Mouse (Mus musculus) frontal cortex, adult 2 months (tissue): ENCODE data around the gene Esp4. TPM values are rescaled to one million over a fixed set of nuclear protein-coding genes. Genes with fewer than 3 reads are reported as not detected.
"Not testable (repeated sequence)": the region's sequence is repeated elsewhere in the genome, so short reads cannot be mapped to it uniquely, and the experiment has no call there.

Experiments
- DNase-seq, 2 experiments: peaks; one replicate each; pipeline ENCODE4 v3.0.0; 2022; ENCODE audit warnings: low spot score in 1 of 2; ENCODE audit errors: extremely low spot score in 1 of 2
- polyA plus RNA-seq: library from polyadenylated mRNA; depleted of rRNA; stranded (reverse); fragments of >200 nt; gene quantifications from 2 replicates; pipeline ENCODE4 v1.2.3, GENCODE M21; 2012; rRNA removed

Gene Esp4
- polyA plus RNA-seq, result not detected in 2 replicates

GRCm38 (mm10) chr17:40598294-40598693 is at the start of gene Esp4:
Gene Esp4 (plus strand): TSS chr17:40598594.
- DNase-seq, result no peak

DNA sequence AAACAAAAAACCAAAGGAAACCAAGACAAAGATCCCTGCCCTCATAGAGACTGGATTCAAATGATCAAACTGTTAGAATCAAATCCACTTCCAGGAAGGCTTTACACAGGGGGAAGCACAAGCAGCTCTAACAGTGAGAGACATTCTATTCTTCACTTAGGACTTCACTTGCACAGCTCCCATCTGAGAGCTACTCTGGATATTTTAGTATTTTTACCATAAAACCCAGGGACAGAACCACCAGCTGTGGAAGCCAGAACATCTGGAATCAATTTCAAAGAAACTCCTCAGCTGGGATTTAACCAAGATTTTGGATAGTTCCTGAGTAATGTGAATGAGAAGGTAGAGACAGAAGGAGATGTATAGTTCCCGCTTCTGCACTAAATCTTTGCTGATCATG is 44.9 kb upstream of the Esp4 start:
- DNase-seq, result no peak

DNA sequence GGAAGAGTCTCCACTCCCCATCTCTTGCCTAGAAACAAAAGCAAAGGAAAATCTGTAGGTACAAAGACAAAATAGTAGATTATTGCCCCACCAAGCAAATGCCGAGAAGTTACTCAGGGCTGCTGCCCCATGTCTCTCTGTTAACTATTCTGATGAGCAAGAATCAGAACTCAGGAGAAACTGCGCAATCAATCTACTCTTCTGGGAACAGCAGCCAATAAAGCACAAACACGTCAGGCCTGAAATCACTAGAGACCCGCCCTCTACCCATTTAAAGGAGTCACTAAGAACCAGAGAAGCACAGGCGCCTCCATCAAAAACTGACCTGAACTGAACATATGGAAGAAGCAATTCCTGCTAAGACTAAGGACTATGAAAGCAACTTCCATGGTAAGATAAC is 37.2 kb upstream of the Esp4 start, which contains the start of gene Esp6:
Gene Esp6 (plus strand): TSS at position 301 of the 400 bp plus-strand sequence.
- DNase-seq, result no peak

GRCm38 (mm10) chr17:40583906-40584305 is 14.5 kb upstream of the Esp4 start:
- not testable (repeated sequence) for DNase-seq

DNA sequence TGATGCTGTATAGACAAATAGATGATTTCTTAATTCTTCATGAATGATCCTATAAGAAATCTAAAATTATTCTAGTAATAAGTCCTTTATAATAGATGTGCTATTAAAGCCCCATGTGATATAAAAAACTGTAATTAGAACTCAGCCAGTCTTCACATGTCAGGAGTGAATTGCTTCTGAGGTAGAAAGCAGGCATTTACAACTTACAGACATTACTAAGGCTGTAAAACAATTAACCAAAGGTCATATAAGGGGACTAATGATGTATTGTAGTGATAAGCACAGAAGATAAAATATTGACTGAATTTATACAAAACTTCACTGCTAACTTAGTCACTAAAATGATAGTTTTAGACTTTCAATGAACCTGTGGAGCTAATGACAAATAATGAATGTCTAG is 7.1 kb upstream of the Esp4 start:
- DNase-seq, result no peak

DNA sequence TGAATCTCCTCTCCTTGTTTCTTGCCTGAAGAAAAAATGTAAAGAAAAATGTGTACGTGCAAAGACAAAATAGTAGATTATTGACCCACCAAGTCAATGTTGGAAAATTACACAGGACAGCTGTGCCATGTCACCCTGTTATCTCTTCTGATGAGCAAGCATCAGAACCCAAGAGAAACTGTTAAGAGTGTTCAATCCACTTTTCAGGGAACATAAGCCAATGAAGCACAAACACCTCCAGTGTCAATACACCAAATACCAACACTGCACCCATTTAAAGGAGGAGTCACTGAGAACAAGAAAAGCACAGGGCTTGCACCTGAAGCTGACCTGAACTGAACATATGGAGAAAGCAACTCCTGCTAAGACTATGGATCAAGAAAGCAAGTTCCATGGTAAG is 33.4 kb downstream of the Esp4 start, which contains the start of gene Esp3:
Gene Esp3 (plus strand): TSS at position 301 of the 400 bp plus-strand sequence.
- DNase-seq, result not testable (repeated sequence)

Other genes with a start within 250 kb of the Esp4 start
- gene Esp8, start 78.6 kb upstream of the Esp4 start, polyA plus RNA-seq, result not detected in 2 replicates
- not detected in 2 replicates for gene Esp6, start 37.1 kb upstream of the Esp4 start, polyA plus RNA-seq
- gene Esp3, start 33.5 kb downstream of the Esp4 start, polyA plus RNA-seq, result not detected in 2 replicates
- not detected in 2 replicates for gene Esp1, start 128.5 kb downstream of the Esp4 start, polyA plus RNA-seq
- 0.08 TPM in 1 of 2 replicates, not detected in the other for gene Crisp2, start 208.4 kb downstream of the Esp4 start, polyA plus RNA-seq
- not detected in 2 replicates for gene Rhag, start 212.5 kb downstream of the Esp4 start, polyA plus RNA-seq